Mouse (Mus musculus) thymus, adult 18-20 months (tissue): Measurements from ENCODE around the gene Myo1d.

ENCODE experiments used
- DNase-seq, 2 experiments: peaks; one replicate each; pipeline ENCODE4 v3.0.0; 2022; ENCODE audit warnings: mixed read lengths in 2 of 2

The Myo1d gene

DNA sequence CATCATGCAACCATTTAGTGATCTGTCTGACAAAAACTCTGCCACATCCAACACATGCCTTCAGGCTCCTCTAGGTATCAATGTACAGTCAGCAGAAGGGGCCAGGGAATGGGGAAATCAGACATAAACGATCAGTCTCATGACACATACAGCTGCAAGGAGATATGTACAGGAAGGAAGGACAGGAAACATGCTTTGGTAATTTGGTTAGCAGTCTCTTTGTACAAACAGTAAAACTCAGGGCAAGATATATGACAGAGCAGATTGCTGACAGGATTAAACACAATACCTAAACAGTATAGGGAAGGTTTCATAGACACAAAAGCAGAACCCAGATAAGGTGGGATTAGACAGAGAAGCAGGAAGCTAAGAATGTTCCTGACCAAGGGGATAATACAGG is 60.8 kb downstream of the Myo1d start:
- no peak for DNase-seq

DNA sequence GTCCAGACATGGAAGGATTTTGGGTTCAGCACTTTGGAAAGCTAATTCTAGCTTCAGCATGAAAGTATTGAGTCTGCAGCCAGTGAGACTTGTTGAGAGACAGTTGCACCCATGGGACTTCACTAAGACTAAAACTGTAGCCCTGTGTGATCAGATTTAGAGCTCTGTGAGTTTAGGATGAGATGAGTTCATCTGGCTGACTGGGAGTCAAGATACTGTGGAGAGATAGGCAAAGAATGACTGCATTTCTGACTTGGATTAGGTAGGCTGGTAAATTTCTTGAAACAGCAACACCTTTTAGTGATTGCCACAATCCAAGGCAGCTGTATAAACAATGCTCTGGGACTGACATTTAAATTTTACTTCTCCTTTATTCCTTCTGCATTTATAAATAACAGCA is 61.8 kb downstream of the Myo1d start:
- no peak for DNase-seq

DNA sequence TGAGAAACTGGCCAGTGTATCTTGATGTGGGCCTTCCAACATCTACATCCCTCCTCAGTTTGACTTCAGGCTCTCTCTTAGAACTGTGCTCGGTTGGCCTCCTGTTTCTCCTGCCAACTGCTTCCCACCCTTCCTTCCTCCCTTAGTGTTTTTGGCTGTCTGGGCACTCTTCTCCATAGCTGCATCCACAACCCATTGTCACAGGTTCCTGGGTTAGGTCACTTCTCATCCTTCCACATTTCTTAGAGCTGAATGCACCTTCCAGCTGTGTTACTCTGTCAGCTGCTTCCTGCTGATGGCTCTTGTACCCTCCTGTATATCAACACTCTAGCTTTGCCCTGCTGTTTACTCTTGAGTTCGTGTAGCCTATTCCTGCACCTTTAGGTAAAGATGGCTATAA is 64.7 kb downstream of the Myo1d start:
- DNase-seq = no peak

DNA sequence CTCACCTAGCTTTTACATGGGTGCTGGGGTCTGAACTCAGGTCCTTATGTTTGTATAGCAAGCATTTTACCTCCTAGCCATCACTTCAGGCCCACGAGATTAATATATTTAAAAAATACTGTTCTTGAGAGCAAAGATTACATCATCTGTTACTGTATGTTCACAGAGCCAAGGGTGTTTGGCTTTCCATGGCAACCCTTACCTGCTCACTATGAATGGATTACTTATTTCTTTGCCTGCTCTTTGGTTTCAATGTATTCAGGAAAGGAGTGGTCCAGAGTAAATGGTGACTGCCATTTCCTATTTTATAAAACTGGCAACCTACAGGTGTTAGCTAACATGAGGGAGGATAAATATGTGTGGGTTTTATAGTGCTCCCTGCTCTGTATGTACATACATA is 66.1 kb downstream of the Myo1d start:
- DNase-seq = no peak

DNA sequence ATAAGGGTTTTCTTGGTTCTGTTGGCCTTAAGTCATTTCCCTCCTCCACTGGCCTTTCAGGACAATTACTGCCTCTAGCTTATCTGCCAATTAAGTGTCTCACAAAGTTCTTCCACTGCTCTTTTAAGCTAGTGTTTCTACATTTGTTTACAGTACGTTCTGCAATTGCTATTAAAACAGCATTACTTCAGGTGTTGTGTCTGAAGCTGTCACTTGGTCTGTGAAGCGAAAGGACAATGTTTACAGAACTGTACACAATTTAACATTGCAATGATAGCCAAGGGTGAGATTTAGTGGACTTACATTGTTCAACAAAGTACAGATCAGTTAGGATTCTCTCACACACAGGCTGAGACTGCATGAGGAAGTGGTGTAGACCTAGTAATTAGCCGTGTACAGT is 67.6 kb downstream of the Myo1d start:
- DNase-seq = no peak

DNA sequence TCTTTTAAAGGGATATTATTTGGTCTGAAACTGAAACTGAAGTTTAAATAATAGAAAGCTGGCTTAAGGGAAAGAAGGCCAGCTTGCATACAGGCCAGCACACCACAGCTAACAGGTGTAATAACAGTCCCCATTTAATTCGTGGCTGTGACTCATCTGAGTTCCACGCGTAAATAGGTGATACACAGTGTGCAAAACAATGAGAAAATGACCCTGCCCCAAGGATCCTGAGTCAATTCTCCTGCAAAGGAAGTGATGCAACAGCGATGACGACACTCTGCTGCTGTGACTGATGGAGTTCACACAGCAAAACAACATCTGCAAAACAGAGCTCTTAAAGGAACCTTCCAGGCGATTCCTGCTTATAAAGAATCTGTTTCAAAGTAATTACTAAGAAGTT is 68.5 kb downstream of the Myo1d start:
- DNase-seq = no peak

DNA sequence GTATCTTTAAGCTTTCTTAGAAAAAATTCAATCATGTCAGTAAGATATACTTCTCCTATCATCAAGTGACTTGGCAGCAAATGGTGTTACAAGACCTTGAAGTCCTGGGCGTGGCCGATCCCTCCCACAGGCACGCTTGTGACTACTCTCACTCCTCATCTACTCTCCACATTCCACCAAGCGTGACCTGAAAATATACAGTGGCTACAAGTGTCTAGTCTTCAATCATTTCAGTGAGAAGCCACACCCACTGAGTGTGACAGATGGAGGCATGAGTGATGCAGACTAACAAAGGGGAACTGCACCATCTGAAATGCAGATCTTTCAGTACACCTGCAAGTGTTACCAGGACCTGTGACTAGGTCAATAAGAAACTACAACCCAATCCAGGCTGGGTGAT is 79.2 kb downstream of the Myo1d start:
- DNase-seq = no peak

DNA sequence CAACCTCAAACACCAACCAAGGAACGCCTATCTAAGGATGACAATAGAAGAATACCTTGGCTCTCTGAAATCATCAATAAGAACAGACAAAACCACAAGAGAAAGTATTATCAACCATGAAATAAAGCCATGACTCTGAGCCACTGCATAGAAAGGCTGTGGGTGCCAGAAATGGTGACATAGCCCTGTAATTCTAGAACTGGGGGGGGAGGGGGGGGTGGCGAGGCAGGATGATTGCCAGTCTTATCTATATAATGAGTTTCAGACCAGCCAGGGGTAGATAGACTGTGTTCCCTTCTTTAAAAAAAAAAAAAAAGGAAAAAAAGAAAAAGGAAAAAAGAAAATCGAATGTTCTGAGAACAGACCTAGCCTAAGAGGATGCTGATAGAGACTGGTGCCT is 81.1 kb downstream of the Myo1d start:
- no peak for DNase-seq

DNA sequence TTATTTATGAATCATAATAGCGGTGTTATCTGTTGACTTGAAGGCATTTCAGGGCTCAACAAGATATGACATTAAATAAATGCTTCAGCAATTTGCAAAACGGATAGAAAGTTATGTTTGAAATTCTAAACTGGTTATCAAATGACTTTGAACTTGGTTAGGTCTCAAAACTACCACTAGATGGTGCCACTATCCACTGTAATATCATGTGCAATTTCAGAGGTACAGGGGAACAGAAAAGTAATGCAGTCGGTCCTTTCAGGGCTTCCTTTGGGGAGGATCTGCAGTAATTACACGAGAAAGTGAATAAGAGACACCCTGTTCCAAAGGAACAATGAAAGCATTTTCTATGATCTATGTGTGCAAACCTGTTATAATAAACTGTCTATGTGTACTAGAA is 83.5 kb downstream of the Myo1d start:
- no peak for DNase-seq

DNA sequence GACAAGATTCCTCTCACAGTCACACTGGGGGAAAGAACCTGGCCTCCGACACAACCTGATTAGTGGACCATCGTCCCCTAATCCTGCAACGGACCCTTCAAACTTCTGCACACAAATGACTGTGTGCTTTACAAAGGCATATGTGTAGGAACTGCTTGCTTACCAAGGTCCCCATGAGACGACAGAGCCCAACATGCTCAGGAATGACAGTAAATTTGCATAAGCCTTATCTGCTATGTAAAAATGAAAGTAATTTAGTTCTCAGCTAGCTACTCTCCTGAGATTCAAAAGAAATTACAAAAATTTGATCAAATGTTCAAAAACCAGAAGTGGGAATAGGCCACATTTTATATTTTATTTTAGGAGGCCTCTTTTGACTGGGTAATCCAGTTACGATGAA is 95.2 kb downstream of the Myo1d start:
- no peak for DNase-seq

DNA sequence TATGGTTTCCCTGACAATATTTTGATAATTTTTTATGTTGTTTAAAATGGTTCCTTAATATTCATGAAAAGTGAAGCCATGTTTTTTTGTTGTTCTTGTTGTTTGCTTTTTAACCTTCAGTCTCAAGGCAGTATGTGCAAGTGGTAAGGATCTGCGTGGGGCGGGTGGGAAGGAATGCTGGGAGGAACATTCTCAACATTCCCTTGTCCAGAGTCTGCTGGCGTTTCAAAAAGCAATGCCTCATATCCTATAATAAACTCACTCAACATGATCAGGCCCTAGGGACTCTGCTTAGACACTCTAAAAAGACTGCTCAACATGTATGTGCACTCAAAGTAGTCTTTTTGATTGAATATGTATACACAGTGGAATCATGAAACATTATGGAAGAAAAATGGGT is 97.1 kb downstream of the Myo1d start:
- no peak for DNase-seq

DNA sequence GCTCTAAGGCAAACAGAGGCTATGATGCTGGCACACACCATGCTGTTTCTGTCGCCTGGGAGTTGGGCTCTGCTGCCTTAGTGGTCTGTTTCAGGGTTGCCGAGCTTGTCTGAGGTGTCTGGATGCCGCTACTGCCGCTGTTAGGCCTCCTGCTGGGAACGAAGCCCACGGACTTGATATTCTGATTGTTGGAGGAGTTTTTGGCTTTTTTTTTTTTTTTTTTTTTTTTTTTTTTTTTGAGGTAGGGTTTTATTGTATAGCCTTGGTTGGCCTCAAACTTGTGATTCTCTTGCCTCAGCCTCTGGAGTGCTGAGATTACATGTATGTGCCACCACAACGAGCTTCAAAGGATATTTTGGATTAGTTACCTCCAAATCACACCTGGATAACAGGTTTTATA is 106.8 kb downstream of the Myo1d start:
- no peak for DNase-seq

DNA sequence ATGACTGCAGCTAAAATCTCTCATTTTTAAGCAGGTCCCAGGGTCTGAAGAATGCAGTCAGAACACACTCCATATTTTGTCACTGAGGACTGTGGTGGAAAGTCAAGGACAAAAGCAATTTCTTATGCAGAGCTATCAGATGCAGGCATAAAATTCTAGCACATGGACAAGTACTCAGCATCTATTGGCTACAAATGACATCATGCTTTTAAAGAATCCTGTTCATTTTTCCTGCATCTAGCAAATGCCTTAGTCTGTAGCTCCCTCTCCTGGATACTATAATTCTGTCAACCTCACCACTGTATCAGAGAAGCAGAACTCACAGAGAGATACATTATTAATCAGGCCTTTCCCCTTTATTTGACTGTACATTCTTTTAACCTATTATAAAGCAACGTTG is 109.4 kb downstream of the Myo1d start:
- no peak for DNase-seq

DNA sequence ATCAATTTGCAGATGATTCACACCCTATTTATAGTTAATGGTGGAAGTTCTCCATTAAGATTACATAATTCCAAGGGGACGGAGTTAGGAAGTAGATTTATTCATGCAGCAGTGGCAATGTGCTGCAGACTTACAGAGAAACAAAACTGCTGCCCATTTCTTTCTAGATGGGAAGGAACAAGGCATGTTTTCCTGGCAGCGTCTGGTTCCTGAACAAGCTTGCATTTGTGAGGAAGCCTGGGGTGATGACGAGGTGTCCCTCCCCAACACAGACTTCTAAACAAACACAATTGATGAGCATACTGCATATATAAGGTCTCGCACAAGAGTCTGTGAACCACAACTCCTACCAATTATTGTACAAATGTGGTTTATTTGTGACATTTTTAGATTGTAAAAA is 109.9 kb downstream of the Myo1d start:
- no peak for DNase-seq

DNA sequence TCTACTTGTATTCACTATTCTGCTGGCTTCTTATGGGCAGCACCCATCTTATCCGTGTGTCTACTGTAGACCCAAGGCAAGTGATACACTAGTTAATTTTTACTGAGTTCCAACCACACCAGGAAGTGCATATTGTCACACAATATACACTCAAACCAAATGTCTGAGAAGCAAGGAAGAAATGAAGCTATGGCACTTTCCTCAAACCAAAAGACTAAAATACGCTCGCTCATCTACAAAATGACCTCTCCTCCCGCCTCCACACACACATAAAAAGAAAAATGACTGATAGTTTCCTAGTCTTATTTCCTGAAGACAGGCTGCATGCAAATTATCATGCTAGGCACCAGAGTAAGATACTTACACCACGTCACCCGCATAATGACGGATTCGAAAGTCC is 113.6 kb downstream of the Myo1d start:
- DNase-seq = no peak

DNA sequence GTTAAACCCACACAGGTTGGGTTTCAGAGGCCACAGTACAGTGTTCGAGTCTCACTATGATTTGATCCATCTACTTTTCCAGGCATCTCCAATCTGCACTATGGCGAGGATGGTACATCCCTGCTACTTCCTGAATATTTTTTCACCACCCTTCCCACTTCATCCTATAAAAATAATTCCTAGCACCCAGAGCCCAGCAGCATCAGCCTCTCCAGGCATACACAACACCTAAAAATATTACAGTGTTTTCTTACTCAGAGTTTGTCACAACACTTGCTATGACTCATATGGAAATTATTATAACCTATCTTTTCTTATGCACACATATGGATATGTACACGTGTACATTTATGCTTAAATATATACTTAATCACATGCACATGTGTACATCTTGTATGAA is 115.6 kb downstream of the Myo1d start:
- DNase-seq = no peak

DNA sequence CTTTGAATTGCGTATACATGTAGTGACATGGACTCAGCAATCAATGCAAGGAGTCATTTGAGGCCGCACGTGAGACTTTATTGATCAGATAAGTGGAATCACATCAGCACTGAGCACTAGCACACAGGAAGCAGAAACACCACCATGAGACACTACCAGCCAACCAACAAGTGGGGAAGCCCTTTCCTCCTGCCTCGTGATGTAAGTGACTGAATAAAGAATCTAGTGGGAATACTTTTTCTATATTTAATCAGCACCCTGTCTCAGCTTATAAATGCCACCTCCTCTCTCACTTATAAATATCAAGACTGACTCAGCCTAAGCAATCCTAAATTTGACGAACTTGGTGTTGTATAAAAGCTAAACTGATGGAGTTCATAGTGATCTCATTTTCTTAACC is 134.7 kb downstream of the Myo1d start:
- DNase-seq = no peak

DNA sequence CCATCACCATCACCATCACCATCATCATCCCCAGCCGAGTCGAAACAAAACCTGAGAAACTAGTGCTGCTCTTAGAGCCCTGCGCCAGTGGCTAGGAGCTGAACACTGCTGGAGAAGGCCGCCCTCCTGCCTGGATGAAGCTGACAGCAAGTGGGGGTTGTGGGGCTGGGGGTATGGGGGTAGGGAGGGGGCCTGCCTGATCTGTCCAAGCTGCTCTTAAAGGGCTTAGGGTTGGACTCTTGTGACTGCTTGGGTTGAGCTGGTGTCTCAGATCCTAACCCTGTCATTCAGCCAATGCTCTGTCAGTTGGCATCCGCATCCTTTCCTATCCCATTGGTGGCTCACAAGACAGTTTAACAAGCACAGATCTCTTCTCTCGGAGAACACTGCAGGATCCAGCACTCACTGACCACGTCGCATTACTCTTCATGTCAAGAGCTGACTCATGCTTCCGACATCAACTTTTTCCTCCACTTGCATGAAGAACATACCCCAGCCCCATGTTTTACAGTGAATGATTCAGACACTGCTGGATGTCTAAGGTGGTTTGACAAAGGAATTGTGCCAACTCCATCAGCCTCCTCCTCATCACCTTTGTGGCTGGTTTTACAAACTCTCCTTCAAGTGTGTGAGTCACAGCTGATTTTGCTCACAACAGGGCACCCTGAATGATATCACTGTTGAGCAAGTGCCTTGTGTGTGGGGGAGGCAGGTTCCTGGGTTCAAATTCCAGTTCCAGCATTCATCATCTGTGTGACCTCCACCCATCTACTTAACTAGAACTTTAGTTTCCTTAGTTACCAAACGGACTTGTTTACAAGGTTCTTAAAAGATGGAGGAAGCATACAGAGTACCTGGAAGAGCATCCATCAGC is 150.6 kb downstream of the Myo1d start:
- DNase-seq = no peak

DNA sequence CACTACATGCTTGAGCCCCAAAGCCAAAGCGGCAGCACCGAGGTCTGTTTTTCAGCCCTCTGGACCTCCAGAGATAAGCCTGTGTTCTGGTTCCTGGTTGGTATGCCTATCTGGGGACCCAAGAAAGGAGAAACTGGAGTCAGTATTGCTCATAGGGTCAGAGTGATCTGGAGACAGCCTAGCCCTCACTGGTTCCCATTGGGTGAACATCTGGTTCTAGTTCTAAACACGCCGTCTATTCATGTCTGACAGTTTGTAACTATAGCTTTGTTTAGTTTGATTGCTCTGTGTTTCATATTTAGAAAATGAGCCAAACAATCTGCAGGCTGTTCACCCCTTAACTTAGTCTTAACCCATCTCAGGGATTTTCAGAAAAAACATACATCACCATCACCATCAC is 151.2 kb downstream of the Myo1d start:
- no peak for DNase-seq

DNA sequence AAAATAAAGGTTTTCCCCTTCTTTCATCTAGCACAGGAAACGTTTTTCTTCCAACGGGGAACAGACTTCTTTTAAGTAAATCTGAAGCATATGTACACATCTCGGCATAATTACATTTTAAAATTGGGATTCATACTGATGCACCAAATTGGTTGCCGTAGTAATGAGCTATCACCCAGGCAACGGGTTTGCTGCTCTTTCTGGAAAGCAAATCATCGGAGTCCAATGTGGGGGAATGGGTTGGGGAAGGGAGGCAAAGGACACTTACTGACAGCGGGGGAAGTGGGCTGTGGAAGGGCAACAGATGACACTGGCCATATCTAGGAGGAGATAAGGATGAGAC is 156.8 kb downstream of the Myo1d start:
- no peak for DNase-seq

DNA sequence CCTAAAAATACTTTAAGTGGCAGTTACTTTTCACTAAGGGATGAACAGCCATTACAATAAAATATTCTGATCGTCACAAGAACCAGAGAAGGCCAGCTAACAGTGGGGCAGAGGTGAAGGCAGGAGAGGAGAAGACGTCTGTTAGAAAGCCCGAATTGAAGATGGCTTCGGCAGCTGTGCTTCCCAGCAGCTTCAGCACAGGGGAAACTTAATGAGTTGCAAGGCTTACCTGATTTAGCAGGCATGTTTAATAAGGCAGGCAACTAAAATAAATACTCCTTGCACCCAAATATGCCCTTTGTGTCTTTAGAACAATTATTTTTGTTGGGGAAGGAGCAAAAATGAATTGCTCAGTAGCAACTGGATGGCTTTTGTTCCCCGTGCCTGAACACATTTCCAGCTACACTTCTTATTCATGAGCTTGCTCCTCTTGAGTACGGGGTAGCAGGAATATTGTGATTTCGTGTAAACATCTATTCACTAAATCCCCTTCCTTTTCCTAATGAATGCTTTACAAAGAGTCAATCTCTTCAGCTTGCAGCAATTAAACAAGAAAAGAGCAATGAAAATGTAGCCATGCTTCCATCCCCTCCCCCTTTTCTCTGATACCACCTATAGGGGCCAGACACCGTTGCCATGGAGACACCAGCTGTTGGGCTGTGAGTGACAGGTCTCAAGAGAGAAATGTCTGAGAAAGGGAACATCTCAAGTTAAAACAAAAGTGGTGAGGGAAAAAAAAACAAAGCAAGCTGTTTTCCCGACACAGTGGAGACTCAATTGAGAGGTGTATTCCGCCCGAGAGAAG is 157.4 kb downstream of the Myo1d start:
- no peak for DNase-seq

DNA sequence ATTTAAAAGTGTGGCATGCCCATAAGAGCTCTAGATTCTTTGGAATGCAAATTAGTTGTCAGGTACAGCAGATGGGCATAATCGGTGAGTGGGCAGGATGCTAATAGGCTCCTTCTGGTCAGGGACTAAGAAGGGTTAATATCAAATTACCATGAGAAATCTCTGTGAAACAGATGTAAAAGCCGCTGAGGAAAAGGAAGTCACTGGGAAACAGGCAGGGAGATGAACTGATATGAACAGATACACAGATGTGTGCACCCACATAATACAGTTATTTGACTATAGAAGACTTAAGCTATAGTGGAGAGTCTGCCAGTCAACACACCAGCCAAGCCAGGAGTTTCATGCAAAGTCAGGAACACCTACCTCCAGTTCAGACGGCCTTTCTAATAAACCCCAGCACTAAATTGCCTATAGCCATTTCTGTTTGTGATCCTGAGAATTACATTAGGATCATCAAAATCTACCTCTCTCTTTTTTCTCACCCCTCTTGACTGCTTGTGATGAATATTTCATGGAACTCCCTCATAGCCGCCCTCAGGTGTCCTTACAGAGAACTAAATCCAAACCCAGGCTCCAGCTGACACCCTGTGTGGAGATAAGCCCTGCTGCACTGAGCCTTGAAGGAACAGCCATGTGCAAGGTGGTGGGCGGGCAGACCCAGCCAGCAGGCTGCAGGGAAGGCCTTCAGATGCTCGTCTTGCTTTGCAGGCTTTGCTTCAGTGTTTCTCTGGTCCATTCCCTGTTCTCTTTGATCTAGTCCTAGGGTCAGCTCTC is 164.7 kb downstream of the Myo1d start:
- DNase-seq = no peak

DNA sequence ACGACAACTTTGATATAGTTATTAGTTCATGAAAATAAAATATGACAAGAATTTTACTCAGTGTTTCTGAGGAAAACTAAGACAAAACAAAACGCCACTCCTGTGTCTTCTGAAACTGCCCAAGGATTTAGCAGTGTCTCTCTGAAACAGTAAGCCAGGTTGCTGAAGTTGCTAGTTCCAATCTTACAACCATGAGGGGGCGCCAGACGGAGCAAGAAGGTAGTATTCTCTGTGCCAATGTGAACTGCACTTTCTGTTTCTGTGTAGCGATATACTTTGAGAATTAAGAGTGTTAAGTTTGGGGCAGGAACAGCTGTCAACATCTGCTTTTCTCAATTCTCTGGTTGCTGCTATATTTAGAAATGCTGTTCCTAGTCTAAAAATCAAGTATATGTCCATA is 165.4 kb downstream of the Myo1d start:
- DNase-seq = no peak

DNA sequence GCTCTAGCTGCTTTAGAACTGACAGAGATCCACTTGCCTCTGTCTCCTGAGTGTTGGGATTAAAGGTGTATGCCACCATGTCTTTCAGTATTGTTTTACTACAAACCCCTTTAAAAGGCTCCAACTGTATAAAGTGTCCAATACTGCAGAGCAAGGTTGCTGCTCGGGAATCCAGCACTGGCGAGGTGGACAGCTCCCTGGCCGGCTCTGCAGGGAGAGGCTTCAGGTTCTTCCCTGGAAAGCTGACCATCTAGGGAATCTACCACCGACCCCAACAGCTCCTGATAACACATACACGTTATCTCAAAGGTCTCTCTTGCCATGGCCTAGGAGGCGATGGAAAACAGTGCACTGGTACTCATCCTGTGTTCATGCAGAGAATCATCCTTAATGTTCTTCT is 166.3 kb downstream of the Myo1d start:
- no peak for DNase-seq
